Mouse (Mus musculus) thymus, postnatal 4 days (tissue): ENCODE measurements around the gene Rdh11.
A peak's percentile ranks its signal among the peaks of the same experiment; 100 is the strongest.

Experiments used
- DNase-seq: peaks from one replicate; pipeline ENCODE4 v3.0.0; 2021

The Rdh11 gene

GRCm38 (mm10) chr12:79138999-79139398 is 53.1 kb downstream of the Rdh11 start:
- DNase-seq: no peak

- DNase-seq: no peak
Observed at GRCm38 (mm10) chr12:79136949-79137348, 55.1 kb downstream of the Rdh11 start.

DNA sequence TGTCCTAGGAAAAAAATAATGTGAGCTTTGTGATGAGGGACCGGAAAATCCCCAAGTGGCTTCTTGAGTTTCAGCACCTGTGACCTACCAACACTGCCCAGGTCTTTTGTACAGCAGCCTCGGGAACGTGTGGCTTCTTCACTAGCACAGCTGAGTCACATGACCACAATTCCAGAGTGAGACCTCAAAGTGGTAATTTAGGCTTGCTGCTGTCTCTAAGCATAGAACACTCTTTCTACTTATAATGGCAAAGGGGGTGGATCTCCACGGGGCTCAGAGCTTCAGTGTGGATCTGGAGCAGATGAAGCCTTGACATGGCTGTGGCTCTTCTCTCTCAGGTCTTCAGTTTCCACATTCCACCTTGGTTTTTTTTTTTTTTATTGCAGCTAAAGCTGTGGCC is 57.0 kb downstream of the Rdh11 start:
- no peak for DNase-seq

DNA sequence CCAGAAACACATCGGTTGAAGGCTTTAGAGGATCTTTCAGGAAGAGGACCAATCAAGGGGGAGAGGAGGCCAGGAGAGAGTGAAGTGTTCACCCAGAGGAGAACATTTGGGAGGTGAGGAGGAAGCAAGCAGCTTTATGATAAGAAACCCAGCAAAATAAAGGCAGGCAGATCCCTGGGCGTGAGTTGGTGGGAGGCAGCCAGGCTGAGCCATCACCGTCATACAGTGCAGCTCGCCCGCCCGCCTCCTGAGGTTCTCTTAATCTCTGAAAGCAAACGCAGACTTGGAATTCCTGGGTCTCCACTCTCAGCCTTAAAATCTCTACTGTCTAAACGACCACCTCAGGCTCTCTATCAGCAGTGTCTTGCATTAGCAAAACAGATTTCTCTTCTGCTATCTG is 57.4 kb downstream of the Rdh11 start:
- no peak for DNase-seq

- no peak for DNase-seq
Observed at GRCm38 (mm10) chr12:79131706-79132460, 60.2 kb downstream of the Rdh11 start.

DNA sequence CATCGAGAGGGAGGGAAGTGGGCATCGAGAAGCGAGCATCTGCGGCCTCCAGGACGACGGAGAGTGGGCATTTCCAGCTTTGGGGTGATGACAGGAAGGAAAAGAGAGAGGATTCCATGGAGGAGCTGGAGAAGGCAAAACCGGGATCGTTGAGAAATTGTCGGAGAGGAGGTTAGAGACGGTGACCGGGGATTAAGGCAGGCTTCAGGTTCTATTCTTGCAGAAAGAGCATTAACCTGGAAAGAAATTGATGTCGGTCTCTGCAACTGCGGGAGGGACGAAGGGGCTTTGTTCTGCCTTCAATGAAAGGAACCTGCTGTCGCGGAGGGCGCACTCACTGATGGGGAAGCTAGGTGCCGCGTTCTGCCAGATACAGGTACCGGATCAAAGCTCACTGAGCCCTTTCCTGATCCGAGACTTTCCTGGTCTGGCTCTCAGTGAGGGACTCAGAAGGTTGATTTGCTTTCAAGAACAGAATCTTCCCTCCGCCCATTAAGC is 60.9 kb downstream of the Rdh11 start:
- peak; percentile 10 for DNase-seq

DNA sequence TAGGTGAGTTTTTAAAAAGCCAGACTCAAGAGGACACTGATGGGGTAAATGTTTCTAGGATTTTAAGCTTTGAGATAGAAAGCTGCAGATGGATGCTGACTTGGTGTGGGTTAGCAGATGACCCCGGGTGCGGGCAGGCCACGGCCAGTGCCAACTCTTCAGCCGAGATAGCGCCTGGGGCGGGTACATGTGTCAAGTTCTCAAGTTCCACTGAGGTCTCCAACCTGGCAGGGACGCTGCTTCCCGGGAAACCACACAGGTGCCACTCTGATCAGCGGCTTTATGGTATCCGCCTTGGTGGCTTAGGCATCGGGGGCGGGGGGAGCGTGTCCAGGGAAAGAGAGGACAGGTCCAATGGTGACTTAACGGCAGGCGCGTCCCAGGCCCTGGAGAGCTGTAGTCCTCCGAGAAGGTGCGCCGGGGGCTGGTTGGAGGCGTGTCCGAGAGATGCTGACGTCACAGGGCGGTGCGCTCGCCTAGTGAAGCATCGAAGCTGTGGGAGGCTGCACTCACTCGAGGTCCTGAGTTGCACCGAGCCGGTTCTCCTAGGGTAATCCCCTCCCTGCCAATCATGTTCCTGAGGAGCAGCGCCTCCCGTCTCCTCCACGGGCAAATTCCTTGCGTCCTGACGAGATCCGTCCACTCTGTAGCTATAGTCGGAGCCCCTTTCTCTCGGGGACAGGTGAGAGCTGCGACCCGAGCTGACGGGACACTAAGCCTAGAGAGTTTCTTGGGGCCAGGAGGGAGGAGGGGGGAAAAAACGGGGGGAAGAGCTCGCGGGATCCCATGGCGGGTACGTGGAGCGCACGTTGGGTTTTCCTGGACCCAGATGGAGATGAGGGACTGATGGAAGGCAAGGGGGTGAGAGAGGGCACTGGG is 61.6 kb downstream of the Rdh11 start, which contains the start of gene Arg2:
Gene Arg2, plus strand, starts transcription at position 479 of the 879 bp plus-strand sequence.
- DNase-seq: peak; percentile 88
